Mouse (Mus musculus): Measurements from ENCODE around the gene Ndufs5.

Ndufs5 gene

GRCm38 (mm10) chr4:123687025-123687781 lies 30.8 kb downstream of the Ndufs5 start:
- DNase-seq (ENCODE audit: low spot score): no peak

- DNase-seq (ENCODE audit: low spot score): no peak
Measured at GRCm38 (mm10) chr4:123686368-123687024, 31.5 kb downstream of the Ndufs5 start.

- DNase-seq (ENCODE audit: low spot score): no peak
Measured at GRCm38 (mm10) chr4:123685506-123686242, 32.3 kb downstream of the Ndufs5 start.

- no peak for DNase-seq (ENCODE audit: low spot score)
Measured at GRCm38 (mm10) chr4:123685046-123685445, 33.0 kb downstream of the Ndufs5 start.

- DNase-seq (ENCODE audit: low spot score): no peak
Measured at GRCm38 (mm10) chr4:123684260-123684659, 33.7 kb downstream of the Ndufs5 start, which contains the start of gene Macf1. Gene Macf1, minus strand, starts transcription at chr4:123684360.

GRCm38 (mm10) chr4:123682291-123682690 lies 35.7 kb downstream of the Ndufs5 start:
- DNase-seq (ENCODE audit: low spot score): no peak

GRCm38 (mm10) chr4:123680962-123681361 lies 37.0 kb downstream of the Ndufs5 start:
- DNase-seq (ENCODE audit: low spot score): no peak

GRCm38 (mm10) chr4:123677060-123677804 lies 40.8 kb downstream of the Ndufs5 start:
- DNase-seq (ENCODE audit: low spot score): no peak

- DNase-seq (ENCODE audit: low spot score): no peak
Measured at GRCm38 (mm10) chr4:123670598-123670997, 47.4 kb downstream of the Ndufs5 start.

- DNase-seq (ENCODE audit: low spot score): no peak
Measured at GRCm38 (mm10) chr4:123669696-123670095, 48.3 kb downstream of the Ndufs5 start.

GRCm38 (mm10) chr4:123667260-123667867 lies 50.6 kb downstream of the Ndufs5 start:
- DNase-seq (ENCODE audit: low spot score): peak; percentile 61

GRCm38 (mm10) chr4:123666517-123666916 lies 51.5 kb downstream of the Ndufs5 start:
- no peak for DNase-seq (ENCODE audit: low spot score)

GRCm38 (mm10) chr4:123665681-123666278 lies 52.2 kb downstream of the Ndufs5 start:
- DNase-seq (ENCODE audit: low spot score): no peak

GRCm38 (mm10) chr4:123664951-123665661 lies 52.9 kb downstream of the Ndufs5 start:
- peak; percentile 24 for DNase-seq (ENCODE audit: low spot score)

- peak; percentile 73 for DNase-seq (ENCODE audit: low spot score)
Measured at GRCm38 (mm10) chr4:123664021-123664950, 53.7 kb downstream of the Ndufs5 start.

- no peak for DNase-seq (ENCODE audit: low spot score)
Measured at GRCm38 (mm10) chr4:123663688-123663965, 54.4 kb downstream of the Ndufs5 start.

- DNase-seq (ENCODE audit: low spot score): peak; percentile 15
Measured at GRCm38 (mm10) chr4:123662914-123663687, 54.9 kb downstream of the Ndufs5 start.
